Mouse (Mus musculus) spleen, adult 2 months (tissue): ENCODE data around the gene Olfr1323. TPM values are rescaled to one million over a fixed set of nuclear protein-coding genes. Genes with fewer than 3 reads are reported as not detected.

Experiments used
- DNase-seq, 2 experiments: peaks; one replicate each; pipeline versions ENCODE4 v3.0.0 to v3.0.0-alpha.2; 2012 to 2021; ENCODE audit warnings: low spot score in 2 of 2, low read depth in 1 of 2
- H3K27ac ChIP-seq: fragments of 200-500 bp; 2 replicates; pipeline ENCODE4 v1.5.1; 2012; ENCODE audit warnings: low read length, inconsistent platforms; ENCODE audit not compliant: insufficient read depth
- H3K27me3 ChIP-seq: fragments of 200-500 bp; 2 replicates; pipeline ENCODE4 v1.6.1; 2012; ENCODE audit warnings: mild to moderate bottlenecking, moderate library complexity, low read length, inconsistent platforms; ENCODE audit not compliant: control insufficient read depth, insufficient read depth
- H3K36me3 ChIP-seq: fragments of 200-500 bp; 2 replicates; pipeline ENCODE4 v1.6.1; 2012; ENCODE audit warnings: mild to moderate bottlenecking, low read length, inconsistent platforms; ENCODE audit not compliant: control insufficient read depth, insufficient read depth
- H3K4me1 ChIP-seq: fragments of 200-500 bp; 2 replicates; pipeline ENCODE4 v1.6.1; 2011; ENCODE audit warnings: inconsistent platforms; ENCODE audit not compliant: control insufficient read depth, insufficient read depth, insufficient read length
- H3K4me3 ChIP-seq: fragments of 200-500 bp; 2 replicates; pipeline ENCODE4 v1.5.1; 2011; ENCODE audit warnings: mild to moderate bottlenecking, inconsistent platforms; ENCODE audit not compliant: insufficient read depth, insufficient read length; ENCODE audit errors: extremely low read depth
- CTCF ChIP-seq: fragments of 200-500 bp; IDR thresholded peaks from 2 replicates; pipeline ENCODE4 v1.5.1; 2011; ENCODE audit warnings: mild to moderate bottlenecking, inconsistent platforms; ENCODE audit not compliant: insufficient read depth, insufficient read length, insufficient replicate concordance; ENCODE audit errors: extremely low read depth
- POLR2A ChIP-seq: fragments of 200-500 bp; IDR thresholded peaks from 2 replicates; pipeline ENCODE4 v1.6.1; 2011; ENCODE audit warnings: low read depth, low read length, inconsistent platforms
- WGBS: fragments of 180-500 bp; shearing (Covaris S2); methylation state at CpG from one replicate; pipeline ENCODE4 v1.1.7; 2018; 5-methylcytosine and 5-hydroxymethylcytosine counted together
- polyA plus RNA-seq: library from polyadenylated mRNA; depleted of rRNA; stranded (reverse); fragments of >200 nt; gene quantifications from 2 replicates; pipeline ENCODE4 v1.2.3, GENCODE M21; 2012; rRNA removed

Gene Olfr1323
- polyA plus RNA-seq = not detected in 2 replicates

GRCm38 (mm10) chrX:50019259-50019658 lies at the start of gene Olfr1323:
Olfr1323 (minus strand) TSS chrX:50019359.
- Histone ChIP-seq H3K4me1 (no peaks in the 10 kb centered on the region), H3K27me3 (no peaks in the 10 kb centered on the region), H3K27ac (no peak within 1 kb of the TSS), H3K4me3 (no peak within 1 kb of the TSS), H3K36me3 (no peaks in the 10 kb centered on the region)
- WGBS = 86% methylated on average over 1 of the region's 1 CpGs
- TF ChIP-seq CTCF = no peak
- DNase-seq = no peak

- WGBS = 49% methylated on average over 4 of the region's 4 CpGs
Measured at GRCm38 (mm10) chrX:50012242-50012641, 6.9 kb downstream of the Olfr1323 start.

More at GRCm38 (mm10) chrX:50012242-50012641, 6.9 kb downstream of the Olfr1323 start:
- H3K36me3 ChIP-seq = no peaks in the 10 kb centered on the region
- no peaks in the 10 kb centered on the region for H3K4me1 ChIP-seq
- no peak overlapping the region for H3K27ac ChIP-seq
- TF ChIP-seq POLR2A (no peak), CTCF (no peak)
- no peaks in the 10 kb centered on the region for H3K27me3 ChIP-seq
- no peak overlapping the region for H3K4me3 ChIP-seq
- DNase-seq = no peak

Other genes with a start within 250 kb of the Olfr1323 start
- gene Igsf1, start 221.6 kb downstream of the Olfr1323 start, polyA plus RNA-seq = not detected in 2 replicates
- gene Olfr1322, start 127.9 kb downstream of the Olfr1323 start, polyA plus RNA-seq = not detected in 2 replicates